Mouse (Mus musculus) lung, adult 2 months (tissue): ENCODE data around the gene Nup210l.
"Not testable (repeated sequence)": the region's sequence is repeated elsewhere in the genome, so short reads cannot be mapped to it uniquely, and the experiment has no call there.

Experiments used
- CTCF ChIP-seq: fragments of 200-500 bp; IDR thresholded peaks from 2 replicates; pipeline ENCODE4 v1.5.1; 2011; ENCODE audit warnings: mild to moderate bottlenecking, low read length, control low read depth; ENCODE audit not compliant: insufficient read depth
- POLR2A ChIP-seq: fragments of 200-500 bp; IDR thresholded peaks from 2 replicates; pipeline ENCODE4 v1.6.1; 2011; ENCODE audit warnings: low read depth, mild to moderate bottlenecking, control low read depth, low read length, borderline replicate concordance; ENCODE audit errors: extremely low read depth

- TF ChIP-seq CTCF, POLR2A: not testable (repeated sequence)
Measured at GRCm38 (mm10) chr3:90122036-90122435, 18.1 kb downstream of the Nup210l start.
